Mouse (Mus musculus) layer of hippocampus, adult 18-20 months (tissue): ENCODE data around the gene Sntb2. TPM values are rescaled to one million over a fixed set of nuclear protein-coding genes. Genes with fewer than 3 reads are reported as not detected.
"Not testable (repeated sequence)": the region's sequence is repeated elsewhere in the genome, so short reads cannot be mapped to it uniquely, and the experiment has no call there.

Experiments used
- DNase-seq, 2 experiments: peaks; one replicate each; pipeline ENCODE4 v3.0.0; 2022; ENCODE audit warnings: low spot score in 2 of 2
- total RNA-seq, 2 experiments: library from RNA; stranded (reverse); gene quantifications; 2 replicates each; pipeline ENCODE4 v1.2.3; 2021

Sntb2 gene
- total RNA-seq, 2 experiments from 2014 or later: 22.6 to 26.3 TPM

DNA sequence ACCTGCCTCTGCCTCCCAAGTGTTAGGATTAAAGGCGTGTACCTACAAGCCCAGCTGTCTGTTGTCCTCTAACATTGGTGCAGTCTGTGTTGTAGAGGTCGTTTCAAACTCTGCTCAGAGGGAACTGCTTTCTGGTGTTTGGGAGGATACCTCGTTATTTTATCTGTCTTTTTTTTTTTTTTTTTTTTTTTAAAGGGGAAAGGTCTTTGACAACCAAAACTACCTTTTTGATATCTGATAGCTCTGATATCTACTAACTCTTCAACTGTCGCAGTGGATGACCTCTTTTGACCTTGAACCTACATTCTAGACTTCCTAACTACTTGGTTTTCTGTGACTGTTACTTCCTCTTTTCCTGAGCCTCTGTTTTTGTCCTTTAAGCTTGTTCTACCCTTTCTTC is 29.0 kb downstream of the Sntb2 start:
- no peak for DNase-seq

GRCm38 (mm10) chr8:106969964-106970363 is 34.4 kb downstream of the Sntb2 start:
- DNase-seq: no peak

- no peak for DNase-seq
Observed at GRCm38 (mm10) chr8:106971916-106972315, 36.4 kb downstream of the Sntb2 start.

GRCm38 (mm10) chr8:106972538-106973264 is 37.2 kb downstream of the Sntb2 start:
- DNase-seq: peak in 1 of 2 experiments; percentile 60

DNA sequence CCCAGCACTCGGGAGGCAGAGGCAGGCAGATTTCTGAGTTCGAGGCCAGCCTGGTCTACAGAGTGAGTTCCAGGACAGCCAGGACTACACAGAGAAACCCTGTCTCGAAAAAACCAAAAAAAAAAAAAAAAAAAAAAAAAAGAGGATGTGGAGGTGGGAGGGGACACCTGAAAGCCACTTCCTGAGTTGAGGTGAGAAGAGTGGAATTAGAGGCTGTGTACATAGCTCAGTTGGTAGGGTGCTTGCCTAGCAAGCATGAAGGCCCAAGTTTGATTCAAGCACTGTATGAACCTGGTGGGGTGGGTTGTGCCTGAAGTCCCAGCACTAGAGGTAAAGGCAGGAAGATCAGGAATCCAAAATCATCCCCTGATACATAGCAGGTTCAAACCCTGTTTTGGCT is 38.0 kb downstream of the Sntb2 start:
- DNase-seq: not testable (repeated sequence)

- DNase-seq: no peak
Observed at GRCm38 (mm10) chr8:106974754-106975153, 39.2 kb downstream of the Sntb2 start.

- DNase-seq: no peak
Observed at GRCm38 (mm10) chr8:106975764-106976163, 40.2 kb downstream of the Sntb2 start.

DNA sequence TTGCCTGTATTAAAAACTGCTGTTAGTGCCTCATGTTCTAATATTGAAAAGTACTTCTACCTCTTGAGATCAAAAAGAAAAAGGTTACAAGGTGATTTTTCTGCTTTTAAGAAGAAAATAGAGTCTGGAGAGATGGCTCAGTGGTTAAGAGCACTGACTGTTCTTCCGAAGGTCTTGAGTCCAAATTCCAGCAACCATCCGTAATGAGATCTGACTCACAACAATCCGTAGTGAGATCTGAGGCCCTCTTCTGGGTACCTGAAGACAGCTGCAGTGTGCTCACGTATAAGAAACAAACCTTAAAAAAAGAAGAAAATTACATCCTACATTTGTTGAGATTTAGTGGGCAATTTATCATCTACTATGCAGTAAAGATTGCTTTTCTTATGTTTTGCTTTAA is 40.9 kb downstream of the Sntb2 start:
- DNase-seq: no peak

GRCm38 (mm10) chr8:106978755-106979251 is 43.3 kb downstream of the Sntb2 start:
- peak; percentile 26 to 50 for DNase-seq

GRCm38 (mm10) chr8:106985404-106985821 is 49.9 kb downstream of the Sntb2 start:
- peak; percentile 40 to 72 for DNase-seq

- no peak for DNase-seq
Observed at GRCm38 (mm10) chr8:106985951-106986350, 50.4 kb downstream of the Sntb2 start.

GRCm38 (mm10) chr8:106987557-106987956 is 52.0 kb downstream of the Sntb2 start:
- no peak for DNase-seq

DNA sequence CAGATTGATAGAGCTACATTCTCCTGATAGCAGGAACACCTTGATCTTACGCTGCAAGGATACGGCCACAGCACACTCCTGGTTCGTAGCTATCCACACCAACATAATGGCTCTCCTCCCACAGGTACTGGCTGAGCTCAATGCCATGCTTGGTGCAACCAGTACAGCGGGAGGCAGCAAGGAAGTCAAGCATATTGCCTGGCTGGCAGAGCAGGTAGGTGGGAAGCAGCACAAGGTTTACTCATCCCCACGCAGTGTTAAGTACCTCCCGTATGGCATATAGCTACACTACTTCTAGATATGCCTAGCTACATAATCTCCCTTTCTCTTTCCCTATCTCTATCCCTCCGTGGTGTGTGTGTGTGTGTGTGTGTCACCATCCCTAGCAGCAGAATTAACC is 55.8 kb downstream of the Sntb2 start:
- peak in 1 of 2 experiments; percentile 49 for DNase-seq

DNA sequence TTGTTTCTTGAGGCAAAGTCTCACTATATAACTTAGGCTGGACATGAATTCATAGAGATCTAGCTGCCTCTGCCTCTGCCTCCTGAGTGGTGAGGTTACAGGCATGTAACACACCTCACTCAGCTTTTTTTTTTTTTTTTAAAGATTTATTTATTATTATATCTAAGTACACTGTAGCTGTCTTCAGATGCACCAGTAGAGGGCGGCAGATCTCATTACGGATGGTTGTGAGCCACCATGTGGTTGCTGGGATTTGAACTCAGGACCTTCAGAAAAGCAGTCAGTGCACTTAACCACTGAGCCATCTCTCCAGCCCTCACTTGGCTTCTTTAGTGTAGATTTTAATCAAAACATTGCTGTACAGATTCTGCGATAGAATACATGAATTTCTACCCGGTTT is 60.8 kb downstream of the Sntb2 start:
- DNase-seq: not testable (repeated sequence)

GRCm38 (mm10) chr8:106997416-106997815 is 61.9 kb downstream of the Sntb2 start:
- DNase-seq: no peak

- peak; percentile 60 to 85 for DNase-seq
Observed at GRCm38 (mm10) chr8:106999068-106999467, 63.5 kb downstream of the Sntb2 start.

- peak; percentile 82 to 95 for DNase-seq
Observed at GRCm38 (mm10) chr8:107002532-107002931, 67.0 kb downstream of the Sntb2 start.

- no peak for DNase-seq
Observed at GRCm38 (mm10) chr8:107007795-107008194, 72.2 kb downstream of the Sntb2 start.

GRCm38 (mm10) chr8:107012666-107013065 is 77.1 kb downstream of the Sntb2 start:
- DNase-seq: no peak

GRCm38 (mm10) chr8:107014915-107015314 is 79.4 kb downstream of the Sntb2 start:
- no peak for DNase-seq

DNA sequence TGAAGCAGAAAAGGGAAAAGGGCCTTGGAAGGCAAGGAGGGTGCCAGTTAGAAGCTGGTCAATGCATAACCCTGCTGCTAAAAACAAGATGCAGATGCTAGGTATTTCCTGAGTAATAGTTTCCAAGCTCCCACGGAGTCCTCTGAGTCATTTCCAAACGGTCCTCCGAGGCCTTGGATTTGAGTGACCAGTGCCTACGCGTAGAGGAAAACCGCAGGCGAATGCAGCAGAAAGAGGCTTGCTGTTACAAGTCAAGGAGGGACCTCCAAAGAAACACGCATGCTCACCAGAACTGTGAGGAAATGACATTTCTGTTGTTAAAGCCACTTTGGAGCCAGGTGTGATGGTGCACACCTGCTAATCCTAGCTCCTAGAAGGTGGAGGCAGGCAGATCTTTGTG is 87.9 kb downstream of the Sntb2 start:
- DNase-seq: no peak

- DNase-seq: no peak
Observed at GRCm38 (mm10) chr8:107029310-107029709, 93.8 kb downstream of the Sntb2 start.

GRCm38 (mm10) chr8:107030058-107030457 is 94.5 kb downstream of the Sntb2 start:
- DNase-seq: no peak
